Mouse (Mus musculus): ENCODE data around the gene Gm10340. TPM values are rescaled to one million over a fixed set of nuclear protein-coding genes. Genes with fewer than 3 reads are reported as not detected.
"Not testable (repeated sequence)": the region's sequence is repeated elsewhere in the genome, so short reads cannot be mapped to it uniquely, and the experiment has no call there.

The Gm10340 gene
- not detected in 2 replicates for polyA plus RNA-seq (2014; fragmentation: Nextera tagmentation; extraction: Ambion mirVana)

DNA sequence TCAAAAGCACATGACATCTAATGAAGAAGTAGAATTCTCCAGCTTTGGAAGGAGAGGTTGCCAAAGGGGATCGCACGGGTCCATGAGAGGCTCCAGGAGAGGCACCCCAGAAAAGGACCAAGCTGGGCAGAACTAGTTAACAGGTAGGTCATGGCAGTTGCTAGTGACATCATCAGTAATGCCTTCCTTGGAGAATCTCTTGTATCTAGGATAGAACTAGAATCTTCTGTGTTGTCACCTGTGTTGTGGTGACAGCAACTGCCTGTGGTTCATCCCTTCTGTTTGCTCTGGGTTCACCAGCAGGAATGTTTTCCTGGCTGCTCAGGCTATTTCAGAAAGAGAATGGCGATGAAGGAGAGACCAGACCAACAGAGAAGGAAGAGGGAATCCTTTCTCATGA, at the start of gene Gm10340:
Gm10340 (plus strand) TSS at position 301 of the 400 bp plus-strand sequence.
- H3K4me1 ChIP-seq (ENCODE audit: control insufficient read depth, insufficient read depth, low read length); H3K9me3 ChIP-seq (ENCODE audit: control insufficient read depth, low read length); H3K9ac ChIP-seq (ENCODE audit: low read depth, low read length); H3K4me2 ChIP-seq (replicated peaks; ENCODE audit: low read depth, low read length); ATAC-seq (ENCODE audit: low FRiP score, low TSS enrichment); H3K4me3 ChIP-seq (ENCODE audit: low read length); H3K27me3 ChIP-seq (ENCODE audit: control insufficient read depth, insufficient read depth, low read length); H3K27ac ChIP-seq (ENCODE audit: low read depth, low read length); H3K36me3 ChIP-seq (ENCODE audit: control insufficient read depth, insufficient read depth, low read length): not testable (repeated sequence)
- 86% methylated on average over 2 of the region's 3 CpGs for WGBS

DNA sequence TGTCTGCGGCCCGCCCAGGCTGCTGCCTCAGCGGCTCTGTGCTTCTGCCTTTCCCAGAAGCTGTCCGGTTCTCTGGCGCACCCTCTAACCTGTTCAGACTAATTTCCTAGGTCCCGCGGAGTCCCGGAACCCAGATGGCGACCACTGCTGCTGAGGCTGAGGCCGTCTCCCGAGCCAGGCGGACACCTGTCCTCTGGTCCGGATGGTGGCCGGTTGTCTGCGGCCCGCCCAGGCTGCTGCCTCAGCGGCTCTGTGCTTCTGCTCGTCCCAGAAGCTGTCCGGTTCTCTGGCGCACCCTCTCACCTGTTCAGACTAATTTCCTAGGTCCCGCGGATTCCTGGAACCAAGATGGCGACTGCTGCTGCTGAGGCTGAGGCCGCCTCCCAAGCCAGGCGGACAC, 17.7 kb upstream of the Gm10340 start:
- H3K4me2 ChIP-seq (replicated peaks; ENCODE audit: low read depth, low read length); H3K27me3 ChIP-seq (ENCODE audit: control insufficient read depth, insufficient read depth, low read length); H3K36me3 ChIP-seq (ENCODE audit: control insufficient read depth, insufficient read depth, low read length); H3K4me3 ChIP-seq (ENCODE audit: low read length); H3K27ac ChIP-seq (ENCODE audit: low read depth, low read length); ATAC-seq (ENCODE audit: low FRiP score, low TSS enrichment); H3K9ac ChIP-seq (ENCODE audit: low read depth, low read length); H3K9me3 ChIP-seq (ENCODE audit: control insufficient read depth, low read length); H3K4me1 ChIP-seq (ENCODE audit: control insufficient read depth, insufficient read depth, low read length): not testable (repeated sequence)
- WGBS: 92% methylated on average over 15 of the region's 25 CpGs

DNA sequence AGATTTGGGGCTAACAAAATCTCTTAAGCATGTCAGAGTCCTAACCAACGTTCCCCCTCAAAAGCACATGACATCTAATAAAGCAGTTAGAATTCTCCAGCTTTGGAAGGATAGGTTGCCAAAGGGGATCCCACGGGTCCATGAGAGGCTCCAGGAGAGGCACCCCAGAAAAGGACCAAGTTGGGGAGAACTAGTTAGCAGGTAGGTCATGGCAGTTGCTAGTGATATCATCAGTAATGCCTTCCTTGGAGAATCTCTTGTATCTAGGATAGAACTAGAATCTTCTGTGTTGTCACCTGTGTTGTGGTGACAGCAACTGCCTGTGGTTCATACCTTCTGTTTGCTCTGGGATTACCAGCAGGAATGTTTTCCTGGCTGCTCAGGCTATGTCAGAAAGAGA, 54.2 kb downstream of the Gm10340 start, which contains the start of gene Gm5795:
Gm5795 (plus strand) TSS at position 301 of the 400 bp plus-strand sequence.
- H3K27ac ChIP-seq (ENCODE audit: low read depth, low read length); ATAC-seq (ENCODE audit: low FRiP score, low TSS enrichment); H3K36me3 ChIP-seq (ENCODE audit: control insufficient read depth, insufficient read depth, low read length); H3K4me1 ChIP-seq (ENCODE audit: control insufficient read depth, insufficient read depth, low read length); H3K4me2 ChIP-seq (replicated peaks; ENCODE audit: low read depth, low read length); H3K9me3 ChIP-seq (ENCODE audit: control insufficient read depth, low read length); H3K9ac ChIP-seq (ENCODE audit: low read depth, low read length); H3K4me3 ChIP-seq (ENCODE audit: low read length); H3K27me3 ChIP-seq (ENCODE audit: control insufficient read depth, insufficient read depth, low read length): not testable (repeated sequence)
- WGBS: no CpG with 5 or more reads among the region's 2 CpGs

Other genes starting within 250 kb of the Gm10340 start
- gene Gm2888, start 104.0 kb upstream of the Gm10340 start, polyA plus RNA-seq (2014; fragmentation: Nextera tagmentation; extraction: Ambion mirVana): not detected in 2 replicates
- 1.9 and 2.5 TPM in 2 replicates for gene Gm2897, start 84.7 kb upstream of the Gm10340 start, polyA plus RNA-seq (2014; fragmentation: Nextera tagmentation; extraction: Ambion mirVana)
- gene Gm5795, start 54.3 kb downstream of the Gm10340 start, polyA plus RNA-seq (2014; fragmentation: Nextera tagmentation; extraction: Ambion mirVana): not detected in 2 replicates
- gene D830030K20Rik, start 74.5 kb downstream of the Gm10340 start, polyA plus RNA-seq (2014; fragmentation: Nextera tagmentation; extraction: Ambion mirVana): 4.8 and 5.4 TPM in 2 replicates
- gene Gm2956, start 198.6 kb downstream of the Gm10340 start, polyA plus RNA-seq (2014; fragmentation: Nextera tagmentation; extraction: Ambion mirVana): not detected in 2 replicates